Mouse (Mus musculus) kidney, embryonic 16.5 days (tissue): ENCODE measurements around the gene Sat1. TPM values are rescaled to one million over a fixed set of nuclear protein-coding genes. Genes with fewer than 3 reads are reported as not detected.

Experiments
- ATAC-seq: fragments of 200-750 bp; cut with Nextera tagmentation; 2 replicates; pipeline ENCODE4 v1.8.0; 2017; ENCODE audit warnings: moderate TSS enrichment; ENCODE audit not compliant: low FRiP score, low TSS enrichment
- H3K27ac ChIP-seq: fragments of 300-500 bp; sonication (generic); 2 replicates; pipeline ENCODE4 v1.5.1; 2014; ENCODE audit warnings: low read length
- H3K27me3 ChIP-seq: fragments of 300-500 bp; sonication (generic); 2 replicates; pipeline ENCODE4 v1.6.1; 2014; ENCODE audit warnings: low read length, control low read depth, mixed read lengths; ENCODE audit not compliant: insufficient read depth
- H3K36me3 ChIP-seq: fragments of 300-500 bp; sonication (generic); 2 replicates; pipeline ENCODE4 v1.6.1; 2014; ENCODE audit warnings: low read length, control low read depth, mixed read lengths; ENCODE audit not compliant: insufficient read depth
- H3K4me1 ChIP-seq: fragments of 300-500 bp; sonication (generic); 2 replicates; pipeline ENCODE4 v1.6.1; 2014; ENCODE audit warnings: low read length, control low read depth, mixed read lengths; ENCODE audit not compliant: insufficient read depth
- H3K4me2 ChIP-seq: fragments of 300-500 bp; sonication (generic); replicated peaks from 2 replicates; pipeline ENCODE4 v1.6.1; 2014; ENCODE audit warnings: low read depth, low read length
- H3K4me3 ChIP-seq: fragments of 300-500 bp; sonication (generic); 2 replicates; pipeline ENCODE4 v1.5.1; 2014; ENCODE audit warnings: mild to moderate bottlenecking, low read length
- H3K9ac ChIP-seq: fragments of 300-500 bp; sonication (generic); replicated peaks from 2 replicates; pipeline ENCODE4 v1.6.1; 2014; ENCODE audit warnings: low read length
- H3K9me3 ChIP-seq: fragments of 300-500 bp; sonication (generic); 2 replicates; pipeline ENCODE4 v1.6.1; 2016; ENCODE audit warnings: low read length, control low read depth
- WGBS: fragments of 180-500 bp; shearing (Covaris S2); extraction: QIAGEN DNeasy Blood & Tissue Kit; methylation state at CpG from one replicate; pipeline ENCODE4 v1.1.7; 2014; 5-methylcytosine and 5-hydroxymethylcytosine counted together
- polyA plus RNA-seq: library from polyadenylated mRNA; unstranded; fragments of >200 nt; fragmentation: Nextera tagmentation; extraction: Ambion mirVana; gene quantifications from 2 replicates; pipeline ENCODE4 v1.2.1, GENCODE M21; 2015

The Sat1 gene
- polyA plus RNA-seq, 1 experiment from 2014 or later, result 217 TPM

- Histone ChIP-seq H3K4me3 (no peak overlapping the region), H3K4me1 (no peaks in the 10 kb centered on the region), H3K36me3 (no peaks in the 10 kb centered on the region), H3K9me3 (no peaks in the 10 kb centered on the region), H3K9ac (no peak overlapping the region), H3K4me2 (no peak overlapping the region), H3K27me3 (no peaks in the 10 kb centered on the region), H3K27ac (no peak overlapping the region)
- no peak for ATAC-seq
- WGBS, result 70% methylated on average over 2 of the region's 2 CpGs
Observed at GRCm38 (mm10) chrX:155202406-155203305, 13.6 kb downstream of the Sat1 start.

DNA sequence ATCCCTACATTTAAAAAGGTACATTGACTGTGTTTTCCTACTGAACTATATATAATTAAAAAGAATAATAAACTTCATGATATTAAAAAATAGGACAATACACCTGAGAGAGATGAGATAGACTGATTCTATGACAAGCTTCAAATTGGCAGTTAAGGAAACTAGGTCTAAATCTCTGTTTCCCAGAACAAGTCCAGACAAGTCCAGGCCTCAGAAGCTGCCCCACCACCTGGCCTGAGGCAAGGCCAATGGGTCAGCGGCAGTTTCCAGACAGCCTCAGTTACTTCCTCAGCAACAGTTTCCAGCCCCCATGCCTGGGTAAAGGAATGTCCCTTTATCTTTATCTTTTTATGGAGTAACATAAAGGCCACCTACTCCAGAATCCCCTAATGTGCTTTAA, 14.4 kb downstream of the Sat1 start:
- Histone ChIP-seq H3K27ac (no peak overlapping the region), H3K27me3 (no peaks in the 10 kb centered on the region), H3K9ac (no peak overlapping the region), H3K4me1 (no peaks in the 10 kb centered on the region), H3K4me3 (no peak overlapping the region), H3K4me2 (no peak overlapping the region), H3K36me3 (no peaks in the 10 kb centered on the region), H3K9me3 (no peaks in the 10 kb centered on the region)
- no peak for ATAC-seq
- WGBS, result 73% methylated on average over 1 of the region's 1 CpGs

DNA sequence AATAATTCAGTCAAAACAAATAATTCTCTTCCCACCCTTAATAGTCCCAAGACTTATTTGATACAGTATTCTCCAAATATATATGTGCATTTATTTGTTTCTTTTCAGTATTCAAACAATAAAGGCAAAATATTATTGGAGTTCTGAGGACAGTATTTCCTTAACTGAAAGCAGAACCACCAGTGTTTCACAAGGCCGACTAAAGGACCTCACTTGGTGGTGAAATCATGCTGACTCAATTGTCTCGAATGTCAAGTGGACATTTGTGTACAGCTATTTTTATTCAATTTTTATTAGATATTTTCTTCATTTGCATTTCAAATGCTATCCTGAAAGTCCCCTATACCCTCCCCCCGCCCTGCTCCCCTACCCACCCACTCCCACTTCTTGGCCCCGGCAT, 21.3 kb downstream of the Sat1 start:
- no peak overlapping the region for H3K4me3 ChIP-seq
- no peaks in the 10 kb centered on the region for H3K9me3 ChIP-seq
- WGBS, result 78% methylated on average over 4 of the region's 4 CpGs
- H3K27ac ChIP-seq, result no peak overlapping the region
- H3K36me3 ChIP-seq, result no peaks in the 10 kb centered on the region
- H3K9ac ChIP-seq, result no peak overlapping the region
- no peaks in the 10 kb centered on the region for H3K27me3 ChIP-seq
- H3K4me2 ChIP-seq, result no peak overlapping the region
- no peaks in the 10 kb centered on the region for H3K4me1 ChIP-seq
- ATAC-seq, result no peak

DNA sequence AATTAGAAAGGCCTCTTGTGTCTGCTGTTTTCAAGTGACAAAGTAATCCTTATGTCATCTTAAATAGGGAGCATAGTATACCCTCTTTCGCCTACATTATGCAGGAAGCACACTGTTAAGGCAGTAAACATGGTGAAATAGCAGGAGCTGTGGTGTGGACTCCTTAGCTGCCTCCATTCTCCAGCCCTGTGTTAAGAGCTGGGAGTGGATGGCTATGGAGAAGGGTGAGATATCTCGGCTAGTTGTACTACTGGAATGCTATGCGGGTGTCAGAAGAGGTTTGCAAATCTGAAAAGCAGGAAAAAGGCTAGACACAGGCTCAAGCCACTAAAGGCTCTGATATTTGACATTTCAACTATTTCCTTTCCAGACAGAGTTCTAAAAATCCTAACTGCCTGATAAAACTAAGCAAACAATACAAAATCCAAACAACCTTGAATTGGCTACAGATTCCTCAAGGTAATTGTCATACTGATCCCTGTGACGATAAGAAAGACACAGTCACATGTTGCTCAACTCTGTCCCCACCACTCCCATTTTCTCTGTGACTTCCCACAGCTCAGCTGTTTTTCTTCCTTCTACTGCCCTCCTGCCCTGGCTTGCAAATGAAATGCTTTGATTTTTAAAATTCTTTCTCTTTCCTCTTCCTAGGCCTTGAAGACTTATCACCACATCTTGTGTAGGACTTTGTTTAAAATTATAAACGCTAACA, 22.4 kb downstream of the Sat1 start:
- no peak overlapping the region for H3K9ac ChIP-seq
- no peaks in the 10 kb centered on the region for H3K36me3 ChIP-seq
- 77% methylated on average over 5 of the region's 5 CpGs for WGBS
- no peak overlapping the region for H3K27ac ChIP-seq
- no peak overlapping the region for H3K4me2 ChIP-seq
- no peaks in the 10 kb centered on the region for H3K27me3 ChIP-seq
- H3K9me3 ChIP-seq, result no peaks in the 10 kb centered on the region
- H3K4me1 ChIP-seq, result no peaks in the 10 kb centered on the region
- no peak for ATAC-seq
- no peak overlapping the region for H3K4me3 ChIP-seq

DNA sequence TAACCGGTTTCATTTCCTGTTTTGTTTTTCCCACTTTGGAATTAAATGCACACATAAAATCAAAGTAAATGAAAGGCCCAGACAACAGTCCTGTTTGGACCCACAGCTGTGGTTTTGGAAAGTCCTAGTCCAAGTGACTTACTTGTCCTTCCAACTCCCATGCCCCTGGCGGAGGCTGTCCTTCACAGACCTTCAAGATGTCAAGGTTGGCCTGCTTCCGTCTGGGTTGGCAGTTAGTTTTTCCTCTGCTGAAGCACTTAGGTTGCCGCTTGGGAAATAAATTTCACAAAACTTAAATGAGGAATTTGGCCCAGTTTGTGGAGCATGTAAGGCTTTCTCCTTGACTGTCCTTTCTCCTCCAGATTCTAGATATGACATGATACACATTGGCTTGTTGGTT, 24.3 kb downstream of the Sat1 start:
- Histone ChIP-seq H3K9ac (no peak overlapping the region), H3K4me1 (no peaks in the 10 kb centered on the region), H3K4me3 (no peak overlapping the region), H3K36me3 (no peaks in the 10 kb centered on the region), H3K27ac (no peak overlapping the region), H3K9me3 (no peaks in the 10 kb centered on the region), H3K27me3 (no peaks in the 10 kb centered on the region), H3K4me2 (no peak overlapping the region)
- ATAC-seq, result no peak
- WGBS, result 77% methylated on average over 4 of the region's 4 CpGs

- Histone ChIP-seq H3K36me3 (no peaks in the 10 kb centered on the region), H3K4me1 (no peaks in the 10 kb centered on the region)
Observed at GRCm38 (mm10) chrX:155177640-155178039, 38.6 kb downstream of the Sat1 start.

DNA sequence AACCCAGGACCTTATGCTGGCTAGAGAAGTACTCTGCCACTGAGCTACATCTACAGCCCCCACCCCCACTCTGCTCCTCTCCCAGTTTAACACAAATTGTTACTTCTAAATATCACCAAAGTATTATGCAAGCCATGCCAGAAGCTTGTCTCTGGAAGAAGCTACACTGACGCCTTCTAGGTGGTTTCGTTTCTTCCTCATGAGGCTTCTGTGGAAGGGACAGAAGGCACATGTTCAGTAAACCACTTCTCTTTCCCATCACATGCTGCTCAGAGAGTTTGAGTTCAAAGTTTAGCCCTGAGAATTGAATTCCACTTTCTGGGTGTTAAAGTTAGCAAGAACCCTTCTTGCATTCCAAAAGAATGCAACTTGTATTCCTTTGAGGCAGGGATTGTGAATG, 39.0 kb downstream of the Sat1 start:
- Histone ChIP-seq H3K36me3 (no peaks in the 10 kb centered on the region), H3K4me3 (no peak overlapping the region), H3K9me3 (0 out of 2 replicates have a peak, but pooled peaks cover 5% of the 10 kb centered on the region), H3K4me2 (no peak overlapping the region), H3K27me3 (no peaks in the 10 kb centered on the region), H3K27ac (no peak overlapping the region), H3K9ac (no peak overlapping the region), H3K4me1 (no peaks in the 10 kb centered on the region)
- no peak for ATAC-seq
- WGBS, result 81% methylated on average over 2 of the region's 2 CpGs

More at GRCm38 (mm10) chrX:155177640-155178039, 38.6 kb downstream of the Sat1 start:
- H3K4me3 ChIP-seq, result no peak overlapping the region
- H3K4me2 ChIP-seq, result no peak overlapping the region
- 85% methylated on average over 2 of the region's 2 CpGs for WGBS
- no peak overlapping the region for H3K27ac ChIP-seq
- 0 out of 2 replicates have a peak, but pooled peaks cover 5% of the 10 kb centered on the region for H3K9me3 ChIP-seq
- no peak overlapping the region for H3K9ac ChIP-seq
- no peak for ATAC-seq
- H3K27me3 ChIP-seq, result no peaks in the 10 kb centered on the region

GRCm38 (mm10) chrX:155175568-155175967, 40.7 kb downstream of the Sat1 start:
- H3K27ac ChIP-seq, result no peak overlapping the region
- H3K4me3 ChIP-seq, result no peak overlapping the region
- H3K9me3 ChIP-seq, result 0 out of 2 replicates have a peak, but pooled peaks cover 5% of the 10 kb centered on the region
- H3K36me3 ChIP-seq, result no peaks in the 10 kb centered on the region
- H3K9ac ChIP-seq, result no peak overlapping the region
- H3K4me1 ChIP-seq, result no peaks in the 10 kb centered on the region
- no peak overlapping the region for H3K4me2 ChIP-seq
- 30% methylated on average over 4 of the region's 4 CpGs for WGBS
- no peak for ATAC-seq
- H3K27me3 ChIP-seq, result no peaks in the 10 kb centered on the region

DNA sequence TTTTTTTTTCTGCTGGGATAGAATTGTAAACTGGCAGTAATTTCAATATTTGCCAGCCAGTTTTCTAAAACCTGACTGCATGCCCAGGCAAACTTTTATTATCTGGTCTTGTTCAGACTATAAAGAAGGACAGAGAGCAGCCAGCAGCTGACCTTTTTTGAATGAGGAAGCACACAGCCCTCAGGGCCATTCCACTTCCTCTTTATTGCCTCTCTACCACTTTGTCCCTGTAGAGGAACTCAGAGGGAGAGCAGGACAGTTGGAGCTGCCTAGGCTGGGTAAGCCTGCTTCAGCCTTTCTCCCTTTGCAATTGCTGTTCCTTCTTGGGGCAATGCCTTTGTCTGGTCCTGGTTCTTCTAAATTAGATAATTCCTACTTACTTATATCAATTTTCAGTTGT, 43.9 kb downstream of the Sat1 start:
- no peaks in the 10 kb centered on the region for H3K27me3 ChIP-seq
- no peak overlapping the region for H3K9ac ChIP-seq
- H3K4me1 ChIP-seq, result no peaks in the 10 kb centered on the region
- no peak overlapping the region for H3K27ac ChIP-seq
- H3K4me3 ChIP-seq, result no peak overlapping the region
- 0 out of 2 replicates have a peak, but pooled peaks cover 5% of the 10 kb centered on the region for H3K9me3 ChIP-seq
- H3K36me3 ChIP-seq, result no peaks in the 10 kb centered on the region
- no peak overlapping the region for H3K4me2 ChIP-seq
- ATAC-seq, result no peak

DNA sequence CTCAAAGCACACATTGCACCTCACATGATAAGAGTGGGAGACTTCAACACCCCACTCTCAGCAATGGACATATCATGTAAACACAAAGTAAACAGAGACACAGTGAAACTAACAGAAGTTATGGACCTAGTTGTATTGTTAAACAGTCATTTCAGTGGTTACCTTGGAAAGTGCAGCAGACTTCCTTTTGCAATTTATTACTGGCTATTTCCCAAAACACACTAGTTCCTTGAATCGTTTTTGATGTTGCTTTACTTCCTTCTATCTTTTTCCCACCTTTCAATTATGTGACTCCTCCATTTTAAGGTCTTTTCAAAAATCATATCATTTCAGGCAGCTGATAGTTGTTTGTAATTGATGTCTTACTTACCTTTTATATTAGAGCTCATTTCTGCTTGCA, 44.5 kb downstream of the Sat1 start:
- Histone ChIP-seq H3K4me3 (no peak overlapping the region), H3K4me2 (no peak overlapping the region), H3K27me3 (no peaks in the 10 kb centered on the region), H3K9me3 (0 out of 2 replicates have a peak, but pooled peaks cover 5% of the 10 kb centered on the region), H3K27ac (no peak overlapping the region), H3K9ac (no peak overlapping the region), H3K36me3 (no peaks in the 10 kb centered on the region), H3K4me1 (no peaks in the 10 kb centered on the region)
- WGBS, result 71% methylated on average over 1 of the region's 1 CpGs
- no peak for ATAC-seq
